Mouse (Mus musculus) spleen, adult 2 months (tissue): Measurements from ENCODE around the gene Sh3bgr. TPM values are rescaled to one million over a fixed set of nuclear protein-coding genes. Genes with fewer than 3 reads are reported as not detected.

Experiments used
- DNase-seq, 2 experiments: peaks; one replicate each; pipeline versions ENCODE4 v3.0.0 to v3.0.0-alpha.2; 2012 to 2021; ENCODE audit warnings: low spot score in 2 of 2, low read depth in 1 of 2
- H3K27ac ChIP-seq: fragments of 200-500 bp; 2 replicates; pipeline ENCODE4 v1.5.1; 2012; ENCODE audit warnings: low read length, inconsistent platforms; ENCODE audit not compliant: insufficient read depth
- H3K27me3 ChIP-seq: fragments of 200-500 bp; 2 replicates; pipeline ENCODE4 v1.6.1; 2012; ENCODE audit warnings: mild to moderate bottlenecking, moderate library complexity, low read length, inconsistent platforms; ENCODE audit not compliant: control insufficient read depth, insufficient read depth
- H3K36me3 ChIP-seq: fragments of 200-500 bp; 2 replicates; pipeline ENCODE4 v1.6.1; 2012; ENCODE audit warnings: mild to moderate bottlenecking, low read length, inconsistent platforms; ENCODE audit not compliant: control insufficient read depth, insufficient read depth
- H3K4me1 ChIP-seq: fragments of 200-500 bp; 2 replicates; pipeline ENCODE4 v1.6.1; 2011; ENCODE audit warnings: inconsistent platforms; ENCODE audit not compliant: control insufficient read depth, insufficient read depth, insufficient read length
- H3K4me3 ChIP-seq: fragments of 200-500 bp; 2 replicates; pipeline ENCODE4 v1.5.1; 2011; ENCODE audit warnings: mild to moderate bottlenecking, inconsistent platforms; ENCODE audit not compliant: insufficient read depth, insufficient read length; ENCODE audit errors: extremely low read depth
- CTCF ChIP-seq: fragments of 200-500 bp; IDR thresholded peaks from 2 replicates; pipeline ENCODE4 v1.5.1; 2011; ENCODE audit warnings: mild to moderate bottlenecking, inconsistent platforms; ENCODE audit not compliant: insufficient read depth, insufficient read length, insufficient replicate concordance; ENCODE audit errors: extremely low read depth
- POLR2A ChIP-seq: fragments of 200-500 bp; IDR thresholded peaks from 2 replicates; pipeline ENCODE4 v1.6.1; 2011; ENCODE audit warnings: low read depth, low read length, inconsistent platforms
- WGBS: fragments of 180-500 bp; shearing (Covaris S2); methylation state at CpG from one replicate; pipeline ENCODE4 v1.1.7; 2018; 5-methylcytosine and 5-hydroxymethylcytosine counted together
- polyA plus RNA-seq: library from polyadenylated mRNA; depleted of rRNA; stranded (reverse); fragments of >200 nt; gene quantifications from 2 replicates; pipeline ENCODE4 v1.2.3, GENCODE M21; 2012

Sh3bgr gene
- polyA plus RNA-seq, 1 experiment = 1.9 TPM

DNA sequence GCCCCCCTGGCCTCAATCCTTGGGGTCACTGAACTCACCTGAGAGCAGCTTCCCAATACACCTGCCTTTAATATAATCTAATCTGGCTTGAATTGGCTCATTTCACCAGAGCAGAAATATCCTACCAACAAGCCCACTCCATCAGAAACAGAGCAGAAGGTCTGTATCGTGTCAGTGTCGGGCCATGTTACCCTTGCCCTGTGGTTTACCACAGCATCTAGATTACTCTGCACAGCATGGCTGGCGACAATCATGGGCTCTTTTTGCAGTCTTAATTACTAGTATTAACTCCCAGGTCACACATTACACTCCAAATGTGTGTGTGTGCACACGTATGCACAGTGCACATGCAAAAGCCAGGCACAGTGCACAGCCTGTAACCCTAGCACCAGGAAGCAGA lies 31.4 kb upstream of the Sh3bgr start:
- H3K4me1 ChIP-seq = no peaks in the 10 kb centered on the region
- no peak for DNase-seq

DNA sequence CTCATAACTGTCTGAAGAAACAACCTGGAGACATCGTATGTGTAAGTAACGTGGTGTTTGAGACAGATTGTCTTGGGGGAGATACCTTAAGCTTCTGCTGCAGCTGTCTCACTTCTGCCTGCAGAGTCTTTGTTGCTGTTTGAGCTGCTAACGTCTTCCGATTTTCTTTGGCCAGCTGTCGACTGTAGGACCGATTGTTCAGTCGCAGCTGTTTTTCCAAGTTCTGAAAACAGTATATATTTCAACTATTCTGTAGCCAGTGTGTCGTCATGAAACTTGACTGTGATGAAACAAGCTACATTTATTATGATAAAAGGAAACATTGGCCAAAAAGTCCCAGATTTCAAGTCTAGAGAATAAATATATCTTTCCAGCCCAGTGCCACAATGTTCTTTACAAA lies 26.6 kb upstream of the Sh3bgr start:
- TF ChIP-seq CTCF (no peak), POLR2A (no peak)
- no peaks in the 10 kb centered on the region for H3K27me3 ChIP-seq
- 87% methylated on average over 8 of the region's 8 CpGs for WGBS

More for the DNA sequence above, 31.4 kb upstream of the Sh3bgr start:
- 53% methylated on average over 4 of the region's 4 CpGs for WGBS
- TF ChIP-seq CTCF = no peak
- TF ChIP-seq POLR2A = no peak
- H3K27ac ChIP-seq = no peak overlapping the region
- no peaks in the 10 kb centered on the region for H3K27me3 ChIP-seq
- H3K4me3 ChIP-seq = no peak overlapping the region
- H3K36me3 ChIP-seq = no peaks in the 10 kb centered on the region

GRCm38 (mm10) chr16:96175399-96175798 lies 24.9 kb upstream of the Sh3bgr start:
- no peak overlapping the region for H3K4me3 ChIP-seq
- TF ChIP-seq CTCF = no peak
- H3K36me3 ChIP-seq = no peaks in the 10 kb centered on the region
- DNase-seq = no peak
- H3K27ac ChIP-seq = no peak overlapping the region
- 64% methylated on average over 2 of the region's 2 CpGs for WGBS
- H3K4me1 ChIP-seq = no peaks in the 10 kb centered on the region
- H3K27me3 ChIP-seq = no peaks in the 10 kb centered on the region

More for the DNA sequence above, 26.6 kb upstream of the Sh3bgr start:
- DNase-seq = no peak
- H3K4me1 ChIP-seq = no peaks in the 10 kb centered on the region
- no peak overlapping the region for H3K27ac ChIP-seq
- H3K4me3 ChIP-seq = no peak overlapping the region
- H3K36me3 ChIP-seq = no peaks in the 10 kb centered on the region

DNA sequence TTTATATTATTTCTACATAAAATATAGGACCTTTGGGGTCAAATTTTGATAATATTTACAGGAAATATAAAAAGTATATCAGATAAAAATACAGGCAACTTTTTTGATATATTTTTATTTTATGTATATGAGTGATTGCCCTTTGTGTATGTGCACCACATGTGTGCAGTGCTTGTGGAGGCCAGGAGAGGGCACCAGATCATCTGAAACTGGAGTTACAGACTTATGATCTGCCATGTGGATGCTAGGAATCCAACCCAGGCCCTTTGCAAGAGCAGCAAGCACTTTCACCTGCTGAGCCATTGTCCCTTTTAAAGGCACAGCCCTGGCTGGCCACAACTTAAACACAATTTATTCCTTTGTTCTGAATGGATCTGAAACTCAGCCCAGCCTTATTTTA lies 21.1 kb upstream of the Sh3bgr start:
- H3K4me3 ChIP-seq = no peak overlapping the region
- no peaks in the 10 kb centered on the region for H3K36me3 ChIP-seq
- no peak overlapping the region for H3K27ac ChIP-seq
- no peaks in the 10 kb centered on the region for H3K4me1 ChIP-seq
- H3K27me3 ChIP-seq = no peaks in the 10 kb centered on the region
- TF ChIP-seq POLR2A (no peak), CTCF (no peak)
- DNase-seq = no peak

- WGBS = 90% methylated on average over 5 of the region's 5 CpGs
- Histone ChIP-seq H3K27me3 (peaks cover 6% of the 10 kb centered on the region), H3K36me3 (no peaks in the 10 kb centered on the region), H3K4me1 (no peaks in the 10 kb centered on the region), H3K4me3 (no peak overlapping the region), H3K27ac (no peak overlapping the region)
- TF ChIP-seq POLR2A = no peak
- TF ChIP-seq CTCF = no peak
- no peak for DNase-seq
Observed at GRCm38 (mm10) chr16:96187619-96188018, 12.6 kb upstream of the Sh3bgr start.

GRCm38 (mm10) chr16:96191531-96192506 lies 8.4 kb upstream of the Sh3bgr start, which contains the start of gene Lca5l:
Gene Lca5l (minus strand): TSS chr16:96192271.
- WGBS = 2% methylated on average over 77 of the region's 77 CpGs
- no peaks in the 10 kb centered on the region for H3K36me3 ChIP-seq
- no peak within 1 kb of the TSS for H3K27ac ChIP-seq
- no peaks in the 10 kb centered on the region for H3K4me1 ChIP-seq
- peak; percentile 73 to 93 for DNase-seq
- H3K4me3 ChIP-seq = peak within 1 kb of the TSS; percentile 74
- H3K27me3 ChIP-seq = peaks cover 6% of the 10 kb centered on the region
- TF ChIP-seq POLR2A (no peak), CTCF (no peak)

GRCm38 (mm10) chr16:96200702-96201028 lies 415 bp downstream of the Sh3bgr start:
- DNase-seq = no peak
- Histone ChIP-seq H3K27me3 (no peaks in the 10 kb centered on the region), H3K36me3 (no peaks in the 10 kb centered on the region), H3K27ac (no peak overlapping the region), H3K4me3 (no peak overlapping the region), H3K4me1 (no peaks in the 10 kb centered on the region)
- WGBS = 77% methylated on average over 9 of the region's 9 CpGs
- no peak for TF ChIP-seq CTCF
